Mouse (Mus musculus) embryonic facial prominence, embryonic 10.5 days (tissue): ENCODE measurements at regions not wholly inside any gene's neighbourhood (a gene's known extent, or its start where the extent isn't known, plus 50 kb on each side); places are given as distances from the start of the nearest gene placed in this dataset.

Source experiments
- DNase-seq: peaks from one replicate; pipeline ENCODE4 v3.0.0-alpha.2; 2017; ENCODE audit warnings: low spot score
- H3K27ac ChIP-seq: fragments of 300-500 bp; sonication (generic); replicated peaks from 2 replicates; pipeline ENCODE4 v1.5.1; 2016; ENCODE audit warnings: mild to moderate bottlenecking
- H3K27me3 ChIP-seq: fragments of 300-500 bp; sonication (generic); replicated peaks from 2 replicates; pipeline ENCODE4 v1.6.1; 2016; ENCODE audit warnings: low read depth, mild to moderate bottlenecking; ENCODE audit not compliant: poor library complexity, severe bottlenecking
- H3K36me3 ChIP-seq: fragments of 300-500 bp; sonication (generic); replicated peaks from 2 replicates; pipeline ENCODE4 v1.6.1; 2016; ENCODE audit warnings: mild to moderate bottlenecking, moderate library complexity
- H3K4me1 ChIP-seq: fragments of 300-500 bp; sonication (generic); 2 replicates; pipeline ENCODE4 v1.6.1; 2016
- H3K4me3 ChIP-seq: fragments of 300-500 bp; sonication (generic); 2 replicates; pipeline ENCODE4 v1.5.1; 2016; ENCODE audit warnings: mild to moderate bottlenecking, moderate library complexity
- H3K9me3 ChIP-seq: fragments of 300-500 bp; sonication (generic); 2 replicates; pipeline ENCODE4 v1.6.1; 2016; ENCODE audit warnings: mild to moderate bottlenecking
- WGBS: fragments of 180-500 bp; shearing (Covaris S2); methylation state at CpG from one replicate; pipeline ENCODE4 v1.1.7; 2016; 5-methylcytosine and 5-hydroxymethylcytosine counted together

- Histone ChIP-seq H3K27me3 (no peaks in the 10 kb centered on the region), H3K9me3 (no peaks in the 10 kb centered on the region), H3K27ac (no peak overlapping the region), H3K4me1 (no peaks in the 10 kb centered on the region), H3K4me3 (no peak overlapping the region), H3K36me3 (no peaks in the 10 kb centered on the region)
- WGBS: 34% methylated on average over 4 of the region's 4 CpGs
- peak; percentile 23 for DNase-seq
These were observed 342.1 kb upstream of the Got2 start for GRCm38 (mm10) chr8:96230412-96230811.
